Mouse (Mus musculus) CH12.LX (cell line): ENCODE measurements around the gene Ubqln5. TPM values are rescaled to one million over a fixed set of nuclear protein-coding genes. Genes with fewer than 3 reads are reported as not detected.
A peak's percentile ranks its signal among the peaks of the same experiment; 100 is the strongest.

Experiments used
- DNase-seq: peaks from one replicate; pipeline ENCODE4 v3.0.0-alpha.2; 2013; ENCODE audit errors: extremely low read depth
- H3K27ac ChIP-seq: 2 replicates; pipeline ENCODE4 v1.5.1; 2012; ENCODE audit warnings: low read depth, mild to moderate bottlenecking, control low read depth, moderate library complexity; ENCODE audit not compliant: insufficient read depth
- H3K27me3 ChIP-seq: replicated peaks from 2 replicates; pipeline ENCODE3; 2012; ENCODE audit warnings: inconsistent platforms
- H3K36me3 ChIP-seq, 2 experiments: replicated peaks in 1 of 2; 2 replicates each; pipeline versions ENCODE3 to v1.6.1; 2012; ENCODE audit warnings: inconsistent platforms in 1 of 2, low read length in 1 of 2, mild to moderate bottlenecking in 1 of 2, mixed read lengths in 1 of 2, moderate library complexity in 1 of 2; ENCODE audit not compliant: control insufficient read depth in 1 of 2, insufficient read depth in 1 of 2
- H3K4me1 ChIP-seq, 2 experiments: 2 replicates each; pipeline ENCODE4 v1.6.1; 2012; ENCODE audit warnings: inconsistent platforms in 1 of 2, moderate library complexity in 1 of 2; ENCODE audit not compliant: insufficient read depth in 2 of 2, control insufficient read depth in 1 of 2
- H3K4me2 ChIP-seq: 2 replicates; pipeline ENCODE4 v1.6.1; 2012; ENCODE audit warnings: low read depth, mild to moderate bottlenecking, control low read depth; ENCODE audit not compliant: poor library complexity, insufficient read depth, severe bottlenecking
- H3K4me3 ChIP-seq, 3 experiments: fragments of 150-350 bp in 1 of 3; sonication (generic) in 1 of 3; replicated peaks in 1 of 3; 2 replicates each; pipeline versions ENCODE3 to v1.5.1; 2011 to 2012; ENCODE audit warnings: low read depth in 2 of 3, low read length in 2 of 3, mild to moderate bottlenecking in 2 of 3, moderate library complexity in 2 of 3, control low read depth in 1 of 3, improper control_type of control experiment in 1 of 3, inconsistent platforms in 1 of 3, mixed read lengths in 1 of 3; ENCODE audit not compliant: poor library complexity in 1 of 3
- H3K79me2 ChIP-seq: replicated peaks from 2 replicates; pipeline ENCODE4 v1.6.1; 2012; ENCODE audit warnings: mild to moderate bottlenecking, moderate library complexity; ENCODE audit not compliant: control insufficient read depth, poor library complexity, insufficient read depth, severe bottlenecking; ENCODE audit errors: extremely low read depth
- H3K9ac ChIP-seq: 2 replicates; pipeline ENCODE4 v1.6.1; 2012; ENCODE audit warnings: low read depth, mild to moderate bottlenecking, control low read depth, moderate library complexity; ENCODE audit not compliant: insufficient read depth
- H3K9me3 ChIP-seq: replicated peaks from 2 replicates; pipeline ENCODE3; 2012; ENCODE audit warnings: low read length, inconsistent platforms, mixed read lengths
- CHD1 ChIP-seq: IDR thresholded peaks from 2 replicates; pipeline ENCODE4 v1.6.1; 2012; ENCODE audit warnings: low read depth, low read length, improper control_type of control experiment, inconsistent platforms
- CHD2 ChIP-seq: IDR thresholded peaks from 2 replicates; pipeline ENCODE4 v1.6.1; 2011; ENCODE audit warnings: low read length, improper control_type of control experiment
- CTCF ChIP-seq, 2 experiments: IDR thresholded peaks in 1 of 2; conservative IDR thresholded peaks in 1 of 2; 2 replicates each; pipeline ENCODE4 v1.5.1; 2011 to 2012; ENCODE audit warnings: low read depth in 2 of 2, low read length in 2 of 2, improper control_type of control experiment in 1 of 2, inconsistent platforms in 1 of 2, mild to moderate bottlenecking in 1 of 2, moderate library complexity in 1 of 2
- E2F4 ChIP-seq: IDR thresholded peaks from 2 replicates; pipeline ENCODE4 v1.6.1; 2011; ENCODE audit warnings: low read depth, low read length, improper control_type of control experiment; ENCODE audit not compliant: insufficient replicate concordance
- GABPA ChIP-seq: IDR thresholded peaks from 2 replicates; pipeline ENCODE4 v1.6.1; 2012; ENCODE audit warnings: low read depth, low read length, improper control_type of control experiment, inconsistent platforms; ENCODE audit not compliant: insufficient replicate concordance
- JUND ChIP-seq: conservative IDR thresholded peaks from 2 replicates; pipeline ENCODE4 v1.6.1; 2011; ENCODE audit warnings: low read depth, low read length, improper control_type of control experiment
- MAZ ChIP-seq: IDR thresholded peaks from 2 replicates; pipeline ENCODE4 v1.6.1; 2012; ENCODE audit warnings: low read depth, mild to moderate bottlenecking, inconsistent platforms, low read length, improper control_type of control experiment, moderate library complexity
- POLR2A ChIP-seq: IDR thresholded peaks from 2 replicates; pipeline ENCODE4 v1.6.1; 2011; ENCODE audit warnings: low read depth, mild to moderate bottlenecking, improper control_type of control experiment, low read length
- POLR2AphosphoS2 ChIP-seq: IDR thresholded peaks from 2 replicates; pipeline ENCODE4 v1.6.1; 2011; ENCODE audit warnings: low read depth, low read length, improper control_type of control experiment
- RAD21 ChIP-seq: IDR thresholded peaks from 2 replicates; pipeline ENCODE4 v1.6.1; 2011; ENCODE audit warnings: low read depth, mild to moderate bottlenecking, low read length, improper control_type of control experiment, moderate library complexity
- SMC3 ChIP-seq: IDR thresholded peaks from 2 replicates; pipeline ENCODE4 v1.6.1; 2011; ENCODE audit warnings: low read depth, low read length, improper control_type of control experiment
- TBP ChIP-seq: conservative IDR thresholded peaks from 2 replicates; pipeline ENCODE4 v1.6.1; 2011; ENCODE audit warnings: low read depth, low read length, improper control_type of control experiment
- UBTF ChIP-seq: IDR thresholded peaks from 2 replicates; pipeline ENCODE4 v1.6.1; 2012; ENCODE audit warnings: low read depth, mild to moderate bottlenecking, inconsistent platforms, low read length, improper control_type of control experiment, moderate library complexity
- USF2 ChIP-seq: conservative IDR thresholded peaks from 2 replicates; pipeline ENCODE4 v1.6.1; 2011; ENCODE audit warnings: low read depth, low read length, improper control_type of control experiment
- ZKSCAN1 ChIP-seq: IDR thresholded peaks from 2 replicates; pipeline ENCODE4 v1.6.1; 2012; ENCODE audit warnings: low read depth, inconsistent platforms, low read length, improper control_type of control experiment, borderline replicate concordance
- ZNF384 ChIP-seq: IDR thresholded peaks from 2 replicates; pipeline ENCODE4 v1.6.1; 2012; ENCODE audit warnings: low read depth, low read length, improper control_type of control experiment, inconsistent platforms
- dilution Hi-C: fragments of 300-500 bp; cut with MboI; formaldehyde crosslinking; loops from 2 replicates; pipeline ENCODE4 v1.14.3; 2020; ENCODE audit warnings: low sequenced_read_pairs; ENCODE audit not compliant: extremely low pct_unique_long_range_greater_than_20kb, extremely low pct_ligation_motif_present
- in situ Hi-C: fragments of 300-500 bp; cut with MboI; formaldehyde crosslinking; loops from 3 replicates; pipeline ENCODE4 v1.14.3; 2019; ENCODE audit warnings: low sequenced_read_pairs, low pct_ligation_motif_present, low pct_unique_long_range_greater_than_20kb, mixed read lengths
- polyA plus RNA-seq: library from polyadenylated mRNA; unstranded; fragments of >175 nt; gene quantifications from 2 replicates; pipeline ENCODE4 v1.2.1, GENCODE M21; 2012; ENCODE audit warnings: low read depth; ENCODE audit not compliant: insufficient read length
- total RNA-seq, 2 experiments: library from RNA; depleted of rRNA; stranded (reverse); fragments of 300-350 nt in 1 of 2; fragments of >200 nt in 1 of 2; gene quantifications; 2 replicates each; pipeline ENCODE4 v1.2.3; 2012 to 2014

Ubqln5 gene
- total and polyA plus RNA-seq, 3 experiments: not detected

GRCm38 (mm10) chr7:104167105-104167504, 37.5 kb upstream of the Ubqln5 start:
- peak; percentile 65 for TF ChIP-seq RAD21
- TF ChIP-seq SMC3: peak; percentile 45
- no peak for TF ChIP-seq POLR2A
- TF ChIP-seq JUND: no peak
- TF ChIP-seq CTCF (conservative IDR thresholded peaks at IDR 0.05 in 1 of 2, IDR thresholded peaks at IDR 0.05 in 1 of 2; ENCODE audit: low read depth in 2 of 2, low read length in 2 of 2): peak; percentile 9 to 61; a peak in 2 of 4 replicates
- no peak for TF ChIP-seq ZNF384
- TF ChIP-seq, all 38 proteins: peak for 3
- no peak overlapping the region for H3K4me3 ChIP-seq

GRCm38 (mm10) chr7:104150456-104150855, 20.8 kb upstream of the Ubqln5 start, which contains the start of gene Ubqlnl:
Gene Ubqlnl (minus strand): TSS chr7:104150556.
- no peak within 1 kb of the TSS for H3K4me3 ChIP-seq
- H3K9ac ChIP-seq: no peak within 1 kb of the TSS
- no peaks in the 10 kb centered on the region for H3K4me1 ChIP-seq
- no peaks in the 10 kb centered on the region for H3K9me3 ChIP-seq
- TF ChIP-seq ZKSCAN1 (no peak), CTCF (conservative IDR thresholded peaks at IDR 0.05 in 1 of 2, IDR thresholded peaks at IDR 0.05 in 1 of 2; ENCODE audit: low read depth in 2 of 2, low read length in 2 of 2) (no peak), MAZ (no peak), CHD2 (no peak), POLR2AphosphoS2 (no peak), CHD1 (no peak), TBP (no peak), GABPA (no peak), USF2 (no peak), UBTF (no peak), ZNF384 (no peak), E2F4 (no peak)
- dilution Hi-C loops: no loop called here
- no peaks in the 10 kb centered on the region for H3K36me3 ChIP-seq
- no peaks in the 10 kb centered on the region for H3K27me3 ChIP-seq
- DNase-seq: no peak
- in situ Hi-C loops: no loop called here
- H3K79me2 ChIP-seq: no peaks in the 10 kb centered on the region
- no peak within 1 kb of the TSS for H3K4me2 ChIP-seq
- no peak within 1 kb of the TSS for H3K27ac ChIP-seq

More at GRCm38 (mm10) chr7:104167105-104167504, 37.5 kb upstream of the Ubqln5 start:
- peaks cover 0 to 6% of the 10 kb centered on the region in 2 experiments; a peak in 1 of 4 replicates for H3K4me1 ChIP-seq
- H3K9ac ChIP-seq: no peak overlapping the region
- H3K27ac ChIP-seq: no peak overlapping the region
- no peaks in the 10 kb centered on the region for H3K36me3 ChIP-seq
- no peaks in the 10 kb centered on the region for H3K27me3 ChIP-seq
- H3K9me3 ChIP-seq: no peaks in the 10 kb centered on the region
- H3K4me2 ChIP-seq: no peak overlapping the region
- DNase-seq: peak; percentile 39
- H3K79me2 ChIP-seq: no peaks in the 10 kb centered on the region
- in situ Hi-C loops: no loop called here
- dilution Hi-C loops: no loop called here
